Mouse (Mus musculus) MN1 (cell line): ENCODE results near the gene C1qtnf12.
A peak's percentile ranks its signal among the peaks of the same experiment; 100 is the strongest.

ENCODE experiments used
- DNase-seq: peaks from one replicate; pipeline ENCODE4 v3.0.0-alpha.2; 2016; ENCODE audit warnings: low spot score

C1qtnf12 gene

DNA sequence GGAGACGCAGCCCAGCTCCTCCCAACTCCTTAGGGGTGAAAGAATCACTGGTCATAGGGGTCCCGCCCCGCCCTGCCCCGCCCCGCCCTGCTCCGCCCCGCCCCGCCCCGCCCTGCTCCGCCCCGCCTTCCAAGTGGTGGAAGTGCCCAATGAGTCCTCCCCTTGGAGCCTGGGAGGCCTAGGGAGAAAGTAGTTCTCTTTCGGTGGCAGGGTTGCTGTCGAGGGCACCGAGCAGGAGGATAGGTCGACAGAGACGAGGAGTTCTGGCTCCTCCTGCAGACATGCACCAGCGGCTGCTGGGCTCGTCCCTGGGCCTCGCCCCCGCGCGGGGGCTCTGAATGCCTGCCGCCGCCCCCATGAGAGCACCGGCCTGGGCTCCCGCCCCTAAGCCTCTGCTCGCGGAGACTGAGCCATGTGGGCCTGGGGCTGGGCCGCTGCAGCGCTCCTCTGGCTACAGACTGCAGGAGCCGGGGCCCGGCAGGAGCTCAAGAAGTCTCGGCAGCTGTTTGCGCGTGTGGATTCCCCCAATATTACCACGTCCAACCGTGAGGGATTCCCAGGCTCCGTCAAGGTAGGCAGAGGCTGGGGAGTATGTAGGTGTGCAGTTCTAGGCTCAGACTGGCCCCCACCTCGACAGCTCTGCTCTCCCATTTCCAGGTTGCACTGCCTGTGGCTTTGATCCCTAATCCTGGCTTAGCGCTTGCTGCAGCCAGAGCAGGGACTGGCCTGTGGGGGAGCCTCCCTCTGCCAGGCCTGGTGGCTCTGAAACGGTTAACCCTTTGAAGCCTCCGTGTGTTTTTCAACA lies at the start of gene C1qtnf12:
Gene C1qtnf12, plus strand, starts transcription at position 152 of the 805 bp plus-strand sequence.
- DNase-seq = no peak

DNA sequence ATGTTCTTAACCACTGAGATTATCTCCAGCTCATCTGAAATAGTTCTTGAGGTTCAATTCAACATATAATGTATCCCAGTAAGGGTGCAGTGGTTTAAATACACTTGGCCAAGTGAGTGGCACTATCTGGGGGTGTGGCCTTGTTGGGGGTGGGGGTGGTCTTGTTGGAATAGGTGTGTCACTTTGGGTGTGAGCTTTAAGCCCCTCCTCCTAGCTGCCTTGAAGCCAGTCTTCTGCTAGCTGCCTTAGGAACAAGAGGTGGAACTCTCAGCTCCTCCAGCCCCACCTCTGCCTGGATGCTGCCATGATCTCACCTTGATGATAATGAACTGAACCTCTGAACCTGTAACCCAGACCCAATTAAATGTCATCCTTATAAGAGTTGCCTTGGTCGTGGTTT lies 30.1 kb upstream of the C1qtnf12 start:
- no peak for DNase-seq

DNA sequence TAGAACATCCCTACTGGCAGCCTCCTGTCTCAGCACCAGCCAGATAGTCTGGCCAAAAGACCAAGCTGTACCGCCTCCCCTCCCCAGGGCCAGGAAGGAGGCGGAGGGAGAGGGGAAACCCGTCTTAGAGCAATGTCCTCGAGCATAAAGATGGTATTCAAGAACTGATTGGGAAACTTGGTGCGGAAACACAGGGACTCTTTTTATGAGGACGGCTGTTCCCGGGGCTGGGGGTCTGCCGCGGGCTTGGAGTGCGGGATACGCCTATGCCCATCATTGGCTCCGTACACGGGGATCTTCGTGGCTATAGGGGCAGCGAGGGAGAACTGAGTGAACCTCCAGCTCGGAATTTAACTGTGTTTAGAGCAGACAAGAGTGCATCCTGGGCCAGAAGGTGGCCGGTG lies 19.1 kb upstream of the C1qtnf12 start:
- DNase-seq = peak; percentile 51

DNA sequence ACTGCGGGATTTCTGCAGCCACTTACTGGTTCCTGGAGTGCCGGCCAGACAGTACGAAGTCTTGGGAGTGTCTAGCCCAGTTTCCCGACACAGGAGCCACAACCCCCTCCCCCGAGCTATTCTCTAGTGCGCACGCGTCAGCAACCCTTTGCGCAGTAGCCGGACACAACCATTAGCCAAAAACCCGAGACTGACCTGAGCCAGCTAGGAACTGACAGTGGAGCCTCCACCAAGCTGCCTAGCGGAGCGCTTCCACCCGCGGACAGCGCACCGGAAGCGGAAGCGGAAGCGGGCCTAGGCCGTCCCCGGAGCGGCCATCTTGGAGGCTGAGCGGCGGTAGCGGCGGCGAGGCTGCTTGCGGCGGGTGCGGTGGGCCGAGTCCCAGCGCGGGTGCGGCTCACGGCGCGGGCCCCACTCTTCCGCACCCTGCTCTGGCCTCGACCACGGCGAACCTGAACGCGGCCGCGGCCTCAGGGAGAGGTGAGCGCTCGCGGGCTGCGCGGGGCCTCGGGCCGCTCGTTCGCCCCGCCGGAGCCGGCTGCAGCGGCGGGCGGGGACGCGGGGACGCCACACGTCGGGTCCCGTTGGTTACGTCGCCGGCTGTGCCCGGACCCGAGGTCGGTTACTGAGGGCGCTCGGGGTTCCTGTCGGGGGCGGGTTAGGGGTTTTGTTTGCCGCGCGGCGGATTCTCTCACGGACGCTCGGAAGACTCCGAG lies 18.4 kb upstream of the C1qtnf12 start, which contains the start of gene Ube2j2:
Gene Ube2j2, plus strand, starts transcription at position 298 of the 716 bp plus-strand sequence.
- DNase-seq = peak; percentile 98

DNA sequence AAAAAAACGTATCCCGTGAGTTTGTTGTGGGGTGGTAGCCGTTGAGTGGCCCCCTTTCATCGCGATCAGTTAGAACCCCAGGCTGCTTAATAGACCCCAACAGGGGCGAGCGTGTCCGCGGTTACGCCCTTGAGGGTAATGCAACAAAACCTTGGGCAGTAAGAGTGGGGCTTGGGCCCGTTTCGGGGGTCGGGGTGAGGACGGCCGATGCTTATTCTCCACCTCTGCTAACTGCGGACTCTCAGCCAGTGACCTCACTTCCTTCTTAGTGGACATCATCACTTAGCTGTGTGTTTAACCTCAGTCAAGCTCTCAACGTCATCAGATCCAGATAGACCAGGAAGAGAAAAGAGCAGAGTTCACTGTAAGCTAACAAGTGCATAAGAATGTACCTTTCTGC lies 17.8 kb upstream of the C1qtnf12 start:
- DNase-seq = peak; percentile 59

DNA sequence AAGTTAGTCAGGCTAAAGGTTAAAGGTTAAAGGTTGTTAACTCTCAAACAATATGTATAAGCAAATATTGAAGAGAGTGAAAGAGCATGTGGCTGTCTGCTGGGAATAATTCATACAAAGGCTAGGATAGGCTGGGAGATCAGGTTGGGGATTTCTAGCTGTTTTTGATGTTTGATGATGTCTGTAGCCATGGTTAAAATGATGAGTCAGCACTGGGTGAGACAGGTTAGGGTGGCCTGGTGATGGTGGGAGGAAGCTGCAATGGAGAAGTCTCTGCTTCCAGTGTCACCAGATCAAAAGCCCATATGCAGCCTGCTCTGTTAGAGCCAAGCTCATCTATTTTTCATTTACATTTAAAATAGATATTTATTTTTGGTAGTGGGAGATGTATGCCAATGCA lies 15.0 kb upstream of the C1qtnf12 start:
- DNase-seq = no peak

DNA sequence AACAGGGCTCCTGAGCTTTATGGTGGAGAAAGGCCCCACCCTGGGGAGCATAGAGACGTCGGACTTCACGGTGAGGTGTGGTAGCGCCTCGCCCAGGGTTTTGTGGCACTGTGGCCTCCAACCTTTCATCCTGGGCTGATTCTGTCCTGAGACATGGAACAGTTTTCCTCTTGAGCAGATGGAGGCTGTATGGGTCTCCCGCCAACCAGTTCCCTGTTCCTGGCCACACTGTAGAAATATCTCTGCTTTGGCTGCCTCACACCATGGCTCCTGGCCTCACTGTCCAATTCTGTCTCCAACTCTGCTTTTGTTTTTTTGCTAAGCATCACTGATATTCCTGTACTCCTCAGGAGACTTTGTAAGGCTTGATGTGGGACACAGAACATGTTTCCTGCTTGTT lies 6.6 kb upstream of the C1qtnf12 start:
- no peak for DNase-seq

DNA sequence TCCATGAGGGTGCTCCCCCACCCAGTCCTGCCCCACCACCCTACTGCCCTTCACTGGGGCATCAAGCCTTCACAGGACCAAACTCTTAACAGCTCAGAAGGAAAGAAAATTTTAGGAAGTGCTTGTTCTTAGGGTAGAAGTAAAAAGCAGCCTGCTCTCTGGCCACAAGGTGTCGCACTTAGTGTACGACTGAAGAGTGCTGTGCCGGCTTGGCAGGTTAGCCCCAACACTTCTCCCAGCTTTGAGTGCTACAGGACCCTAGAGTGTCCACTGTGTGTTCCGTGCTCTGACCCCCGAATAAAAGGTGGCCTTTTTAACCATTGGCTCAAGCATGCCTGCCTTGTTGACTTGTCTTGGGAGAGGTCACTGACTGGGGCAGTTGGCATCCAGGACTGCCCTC lies 2.8 kb upstream of the C1qtnf12 start:
- DNase-seq = peak; percentile 86

DNA sequence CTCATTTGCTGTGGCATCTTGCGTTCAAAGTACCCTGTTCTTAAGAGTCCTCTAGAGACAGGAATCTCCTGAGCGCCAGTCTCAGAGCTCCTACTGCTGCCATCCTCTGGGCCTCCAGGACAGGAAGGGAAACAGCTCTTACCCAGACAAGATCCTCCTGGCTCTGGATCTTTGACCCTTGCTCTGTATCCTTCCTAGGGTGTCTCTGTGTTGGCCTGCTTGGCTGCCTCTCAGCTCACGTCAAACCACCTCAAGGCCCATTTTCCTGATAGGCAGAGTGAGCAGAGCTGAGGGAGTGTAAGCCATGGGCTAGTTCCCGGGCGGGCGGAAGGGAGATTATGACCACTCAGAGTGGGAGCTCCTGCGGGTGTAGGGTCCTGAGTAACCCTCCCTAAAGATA lies 988 bp downstream of the C1qtnf12 start:
- DNase-seq = no peak

DNA sequence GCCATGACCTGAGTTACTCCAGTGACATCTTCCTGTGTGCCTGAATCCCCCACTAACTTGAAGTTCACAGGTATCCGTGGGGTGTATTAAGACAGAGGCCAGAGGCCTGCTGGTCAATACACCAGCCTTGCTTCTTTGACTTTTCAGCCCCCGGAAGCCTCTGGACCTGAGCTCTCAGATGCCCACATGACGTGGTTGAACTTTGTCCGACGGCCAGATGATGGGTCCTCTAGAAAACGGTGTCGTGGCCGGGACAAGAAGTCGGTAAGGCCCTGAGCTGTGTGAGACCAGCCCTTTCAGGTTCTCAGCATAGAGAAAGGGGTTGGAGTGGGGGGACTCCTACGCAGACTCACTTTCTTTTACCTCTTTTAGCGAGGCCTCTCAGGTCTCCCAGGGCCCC lies 2.3 kb downstream of the C1qtnf12 start:
- DNase-seq = no peak

DNA sequence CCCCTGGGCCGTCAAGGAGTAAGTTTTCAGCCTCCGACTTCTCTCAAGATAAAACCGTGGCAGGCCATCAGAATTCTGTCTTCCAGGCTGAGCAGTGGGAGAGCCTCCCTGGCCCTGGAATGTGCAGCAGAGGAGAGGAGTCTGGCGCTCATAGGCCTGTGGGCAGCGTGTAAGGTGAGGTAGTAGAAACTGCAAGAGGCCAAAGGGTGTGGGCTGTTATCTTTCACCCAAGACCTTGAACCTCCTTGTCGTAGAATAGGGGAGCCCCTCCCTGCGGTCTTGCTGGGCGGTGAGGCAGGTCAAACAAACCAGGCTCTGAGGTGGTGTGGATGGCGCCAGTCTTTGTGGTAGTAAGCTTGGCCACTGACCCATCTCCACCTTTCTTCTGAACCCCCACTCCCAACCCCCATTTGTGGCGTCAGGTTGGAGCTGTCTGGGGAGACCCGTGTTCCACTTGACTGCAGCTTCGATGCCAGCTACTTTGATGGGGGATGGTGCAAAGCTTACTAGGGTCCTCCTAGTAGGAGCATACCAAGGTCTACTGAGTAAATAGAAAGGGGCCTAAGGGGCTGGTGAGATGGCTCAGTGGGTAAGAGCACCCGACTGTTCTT lies 7.0 kb downstream of the C1qtnf12 start:
- DNase-seq = no peak

DNA sequence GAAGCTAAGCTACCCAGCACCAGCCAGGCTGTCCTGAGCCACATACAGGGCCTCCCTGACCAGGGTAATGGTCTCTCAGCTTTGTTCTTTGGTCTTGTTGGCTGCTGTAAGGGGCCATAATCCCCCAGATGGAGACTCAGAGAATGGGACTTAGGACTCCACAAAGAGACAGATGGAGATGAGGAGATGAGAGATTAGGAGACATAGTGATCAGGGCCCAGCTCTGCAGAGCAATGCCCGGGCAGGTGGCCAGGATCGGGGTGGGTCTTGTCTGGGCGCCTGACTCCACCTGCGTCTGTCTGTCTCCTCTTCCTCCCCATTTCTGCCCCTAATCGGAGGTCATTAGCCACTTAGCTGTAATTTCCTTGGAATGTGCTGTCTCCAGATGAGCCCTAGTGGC lies 8.2 kb downstream of the C1qtnf12 start:
- DNase-seq = no peak

DNA sequence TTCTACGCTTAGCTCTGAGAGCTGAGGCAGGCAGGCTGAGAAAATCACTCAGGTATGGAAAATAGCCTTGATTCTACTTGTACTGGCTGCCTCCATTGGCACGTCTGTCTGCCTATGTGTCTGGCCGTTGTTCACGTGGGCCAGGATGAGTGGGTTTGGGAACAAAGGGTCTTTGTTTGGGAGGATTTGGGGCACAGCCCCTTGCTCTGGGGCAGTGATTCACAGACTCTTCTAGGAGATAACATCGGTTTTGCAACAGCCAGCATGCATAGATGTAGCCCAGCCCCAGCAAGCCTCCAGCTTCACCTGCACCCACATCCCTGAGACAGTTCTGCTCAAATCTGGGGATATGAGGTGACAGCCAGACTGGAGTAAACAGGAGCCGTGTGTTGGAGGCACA lies 10.5 kb downstream of the C1qtnf12 start:
- no peak for DNase-seq

DNA sequence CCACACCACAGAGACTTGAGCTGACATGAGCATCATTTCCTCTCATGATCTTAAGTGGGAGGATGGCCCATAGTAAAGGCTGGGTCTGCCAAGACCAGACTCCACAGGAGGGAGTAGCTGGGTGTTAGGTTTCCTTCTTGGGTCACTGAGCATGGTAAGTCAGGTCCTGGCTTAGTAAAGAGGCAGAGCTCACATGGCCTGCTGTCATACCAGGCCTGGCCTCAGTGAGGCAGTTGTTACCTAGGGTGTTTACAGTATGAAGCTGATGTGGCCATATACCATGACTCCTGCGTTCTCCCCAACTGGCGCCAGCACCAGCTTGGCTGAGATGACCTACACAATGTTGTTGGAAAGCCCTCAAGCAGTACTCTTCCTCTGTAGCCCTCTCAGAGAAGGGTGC lies 11.1 kb downstream of the C1qtnf12 start:
- no peak for DNase-seq

DNA sequence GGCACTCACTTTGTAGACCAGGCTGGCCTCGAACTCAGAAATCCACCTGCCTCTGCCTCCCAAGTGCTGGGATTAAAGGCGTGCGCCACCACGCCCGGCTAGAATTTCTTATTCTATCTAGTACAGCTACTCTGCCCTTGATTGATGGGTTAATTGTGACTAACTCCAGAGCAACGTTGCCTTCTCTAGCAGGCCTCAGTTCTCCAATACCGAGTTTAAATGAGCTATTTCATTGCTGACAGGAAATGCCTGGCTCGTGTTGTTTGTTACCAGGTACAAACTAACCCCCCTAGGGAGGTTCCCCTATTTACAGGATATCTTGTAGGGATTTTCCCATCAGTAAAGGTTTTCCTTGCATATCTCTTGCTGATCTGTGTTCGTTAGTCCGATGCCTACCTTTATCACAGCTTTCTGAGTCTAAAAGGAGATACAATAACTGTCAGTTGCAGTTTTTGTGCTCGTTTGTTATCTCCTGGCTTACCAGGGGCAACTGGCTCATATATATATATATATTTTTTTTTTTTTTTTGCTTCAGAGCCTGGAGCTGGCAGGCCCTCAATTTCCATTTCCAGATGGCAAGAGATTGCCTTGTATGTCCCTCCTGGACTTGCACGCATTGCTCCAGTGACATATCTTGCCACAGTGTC lies 19.4 kb downstream of the C1qtnf12 start:
- no peak for DNase-seq

DNA sequence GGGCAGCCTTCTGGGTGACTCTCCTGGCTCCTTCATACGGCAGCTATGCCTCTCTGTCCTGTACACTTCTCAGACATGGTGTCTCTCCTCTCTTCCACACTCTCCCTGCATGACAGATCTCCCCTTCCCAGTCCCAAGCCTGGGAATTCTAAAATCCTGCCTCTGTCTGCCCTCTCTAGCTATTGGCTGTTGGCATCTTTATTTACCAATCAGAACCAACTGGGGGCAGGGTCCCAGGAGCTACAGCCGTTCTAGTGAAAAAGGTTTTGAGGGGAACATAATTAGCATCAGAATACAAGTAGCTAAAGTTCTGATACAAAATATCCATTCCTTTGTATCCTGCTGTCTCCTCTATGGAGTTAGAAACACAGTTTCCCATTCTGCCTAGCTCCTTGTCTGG lies 21.7 kb downstream of the C1qtnf12 start:
- no peak for DNase-seq

DNA sequence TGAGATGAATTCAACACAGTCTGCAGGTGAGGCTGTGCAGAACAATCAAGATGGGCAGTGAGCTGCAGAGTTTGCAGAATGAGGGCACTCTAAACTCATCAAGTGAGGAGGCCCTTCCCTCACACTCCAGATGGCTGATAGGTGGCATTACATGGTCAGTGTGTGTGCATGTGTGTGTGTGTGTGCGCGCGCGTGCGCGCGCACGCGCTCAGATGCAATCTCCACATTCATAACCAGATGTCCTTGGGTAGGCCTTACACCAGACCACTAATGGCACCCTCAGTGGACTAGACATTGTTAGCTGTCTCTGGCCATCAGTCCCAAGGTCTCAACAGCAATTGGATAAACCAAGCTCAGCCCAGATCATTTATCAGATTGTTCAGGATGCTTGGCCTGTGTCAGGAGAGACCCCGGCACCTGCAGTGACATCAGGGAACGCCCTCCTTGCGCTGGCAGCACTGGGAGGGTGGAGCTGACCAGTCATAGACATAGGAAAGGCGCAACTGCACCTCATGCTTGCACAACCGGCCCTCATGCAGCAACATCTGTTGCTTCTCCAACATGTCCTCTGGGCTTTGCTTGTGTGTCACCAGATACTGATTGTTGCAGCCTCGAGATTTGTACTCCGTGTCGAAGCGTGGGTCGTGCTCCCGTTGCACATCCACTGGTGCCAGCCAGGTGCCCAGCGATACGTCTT lies 29.2 kb downstream of the C1qtnf12 start:
- no peak for DNase-seq

DNA sequence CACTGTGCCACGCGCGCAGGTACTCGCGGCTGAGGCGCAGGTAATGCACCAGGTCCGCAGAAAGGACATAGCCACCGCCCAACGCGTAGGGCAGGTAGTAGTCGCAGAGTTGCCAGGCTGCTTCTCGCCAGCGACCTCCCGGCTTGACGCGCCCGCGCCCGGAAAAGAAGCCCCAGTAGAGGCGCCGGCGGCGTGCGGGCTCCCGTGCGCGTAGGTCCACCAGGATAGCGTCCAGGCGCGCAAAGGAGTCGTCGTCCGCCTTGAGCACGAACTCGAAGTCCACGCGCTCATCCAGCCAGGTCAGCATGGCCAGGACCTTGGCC lies 29.8 kb downstream of the C1qtnf12 start:
- DNase-seq = no peak

DNA sequence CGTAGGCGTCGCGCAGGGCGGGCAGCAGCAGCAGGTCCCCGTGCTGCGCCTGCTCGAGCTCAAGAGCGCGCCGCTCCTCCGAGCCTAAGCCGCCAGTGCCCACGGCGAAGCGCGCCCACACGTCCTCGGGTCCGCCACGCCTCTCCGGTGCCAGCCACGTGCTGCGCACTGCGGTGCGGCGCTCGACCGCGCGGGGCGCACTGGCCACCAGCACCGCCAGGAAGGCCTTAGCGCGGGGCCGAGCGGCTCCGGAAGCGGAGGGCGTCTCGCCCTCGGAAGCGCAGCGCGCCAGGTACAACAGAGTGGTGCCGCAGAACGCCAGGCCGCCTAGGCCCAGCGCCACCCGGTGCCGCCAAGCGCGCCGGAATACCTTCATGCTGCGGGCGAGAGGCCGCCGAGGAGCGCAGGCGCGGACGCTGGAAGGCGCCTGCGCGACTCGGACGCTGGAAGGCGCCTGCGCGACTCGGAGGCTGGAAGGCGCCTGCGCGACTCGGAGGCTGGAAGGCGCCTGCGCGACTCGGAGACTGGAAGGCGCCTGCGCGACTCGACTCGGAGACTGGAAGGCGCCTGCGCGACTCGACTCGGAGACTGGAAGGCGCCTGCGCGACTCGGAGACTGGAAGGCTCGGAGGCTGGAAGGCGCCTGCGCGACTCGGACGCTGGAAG lies 30.3 kb downstream of the C1qtnf12 start, which contains the start of the genes B3galt6 and Sdf4:
Gene B3galt6, minus strand, starts transcription at position 409 of the 665 bp plus-strand sequence.
Gene Sdf4, plus strand, starts transcription at position 632 of the 665 bp plus-strand sequence.
- peak; percentile 85 for DNase-seq

DNA sequence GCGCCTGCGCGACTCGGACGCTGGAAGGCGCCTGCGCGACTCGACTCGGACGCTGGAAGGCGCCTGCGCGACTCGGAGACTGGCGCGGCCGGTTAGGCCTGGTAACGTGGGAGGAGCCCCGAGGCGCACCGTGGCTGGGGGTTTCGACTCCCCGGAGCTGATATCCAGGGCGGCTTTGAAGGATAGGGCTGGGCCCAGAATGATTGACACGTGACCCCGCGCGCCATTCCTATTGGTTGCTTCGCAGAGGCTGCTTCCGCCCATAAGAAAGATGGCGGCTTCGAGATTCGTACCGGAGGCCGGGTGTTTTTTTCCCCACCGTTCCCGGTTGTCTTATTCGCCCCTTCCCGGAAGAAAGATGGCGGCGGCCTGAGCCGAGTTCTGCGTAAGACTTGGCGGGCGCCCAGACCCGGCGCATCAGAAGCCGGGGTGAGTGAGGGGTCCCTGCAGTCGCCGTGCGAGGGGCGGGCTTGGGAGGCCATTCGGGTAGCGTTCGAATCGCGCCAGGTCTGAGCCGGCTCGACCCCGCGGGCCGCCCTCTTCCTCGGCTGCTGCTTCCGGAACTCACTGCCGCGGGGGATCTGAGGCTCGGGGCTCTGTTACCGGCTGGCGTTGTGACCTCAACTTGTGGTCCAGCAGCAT lies 30.9 kb downstream of the C1qtnf12 start:
- DNase-seq = peak; percentile 96

DNA sequence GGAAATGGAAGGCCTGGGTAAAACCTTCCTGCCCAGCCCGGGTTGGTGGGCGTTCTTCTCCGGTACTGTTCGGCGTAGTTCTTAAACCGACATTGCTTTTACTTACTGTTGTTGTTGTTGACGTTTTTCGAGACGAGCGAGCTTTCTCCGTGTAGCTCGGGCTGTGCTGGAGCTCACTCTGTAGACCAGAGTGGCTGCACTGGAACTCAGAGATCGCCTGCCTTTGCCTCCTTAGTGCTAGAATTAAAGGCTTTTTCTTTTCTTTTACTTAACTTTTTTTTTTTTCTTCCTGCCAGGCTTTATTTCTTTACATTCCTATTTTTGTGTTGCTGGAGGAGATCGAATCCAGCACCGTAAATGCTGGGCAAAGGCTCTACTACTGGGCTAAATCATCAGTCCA lies 31.5 kb downstream of the C1qtnf12 start:
- DNase-seq = no peak
